Comparison of ENCODE assay signal across 9 mouse cellular contexts in the genomic region with DNA sequence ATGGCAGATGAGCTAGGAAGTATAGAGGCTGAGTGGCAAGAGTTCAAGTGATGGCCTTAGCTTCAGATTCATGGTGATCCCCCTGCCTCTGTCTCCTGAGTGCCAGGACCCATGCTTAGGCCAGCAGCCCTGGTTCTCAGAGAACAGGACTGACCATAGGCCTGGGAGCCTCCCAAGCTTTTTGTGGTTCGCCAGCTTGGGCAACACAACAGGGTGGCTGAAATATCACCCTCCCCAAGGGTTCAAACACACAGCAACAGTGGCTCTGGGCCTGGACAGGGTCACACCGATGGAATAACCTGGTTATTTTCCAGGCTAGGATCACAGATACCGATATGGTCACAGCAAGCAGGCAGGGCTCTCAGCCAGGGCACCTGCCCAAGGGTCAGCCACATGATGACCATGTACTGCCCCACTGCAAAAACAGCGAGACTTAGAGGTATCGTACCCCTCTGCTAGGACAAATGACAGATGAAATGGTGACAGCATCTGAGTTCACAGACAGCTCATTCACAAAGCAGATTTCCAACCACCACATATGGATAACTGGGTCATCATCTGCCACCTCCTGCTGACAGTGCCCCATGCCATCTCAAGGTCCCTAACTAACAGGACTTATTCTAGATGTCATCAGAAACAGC. TPM values are rescaled to one million over a fixed set of nuclear protein-coding genes. Genes with fewer than 3 reads are reported as not detected.
A peak's percentile ranks its signal among the peaks of the same experiment; 100 is the strongest.
DNase-seq lines count a peak whose midpoint lies in the region; TF ChIP-seq lines count a peak whose summit lies in the region.
"Had no signal": no experiment of that assay in that cellular context is flagged by ENCODE, and none has a peak within 500 bp of the region (broad histone marks: within the 10 kb centered on the region; RNA-seq: fewer than 3 reads in every experiment).

No protein-coding gene starts in this region.

- no peaks in the 10 kb centered on the region for H3K27me3 ChIP-seq in heart, embryonic 10.5 days (ENCODE audit: insufficient read depth, poor library complexity, severe bottlenecking)
- H3K27me3 ChIP-seq in cerebellum, adult 2 months (ENCODE audit: control insufficient read depth, insufficient read depth, low read length) = no peaks in the 10 kb centered on the region
- H3K27me3 ChIP-seq: intestine, embryonic 15.5 days; neural tube, embryonic 12.5 days had no signal

- no peak overlapping the region for H3K4me3 ChIP-seq in heart, embryonic 10.5 days
- no peak overlapping the region for H3K4me3 ChIP-seq in cerebellum, adult 2 months (replicated peaks; ENCODE audit: insufficient read depth, low read depth, low read length)
- H3K4me3 ChIP-seq: intestine, embryonic 15.5 days; neural tube, embryonic 12.5 days had no signal

- H3K4me1 ChIP-seq in heart, embryonic 10.5 days = peaks cover 71% of the 10 kb centered on the region
- peaks cover 85% of the 10 kb centered on the region for H3K4me1 ChIP-seq in cerebellum, adult 2 months (ENCODE audit: control insufficient read depth, insufficient read depth, low read length)

- H3K36me3 ChIP-seq in heart, embryonic 10.5 days = peaks cover 43% of the 10 kb centered on the region

- no peaks in the 10 kb centered on the region for H3K9me3 ChIP-seq in heart, embryonic 10.5 days
- H3K9me3 ChIP-seq: intestine, embryonic 15.5 days; neural tube, embryonic 12.5 days had no signal

- no peak for DNase-seq in heart, embryonic 10.5 days (ENCODE audit: low spot score)
- DNase-seq in heart, postnatal 10 days = no peak
- DNase-seq in layer of hippocampus, postnatal 36 days = peak; percentile 3 to 34
- DNase-seq in layer of hippocampus, adult 18-20 months (ENCODE audit: low spot score in 2 of 2) = no peak
- DNase-seq in cerebellum, adult 2 months = peak; percentile 73 to 76
- DNase-seq in cerebellum, postnatal 36 days = peak; percentile 46 to 61
- DNase-seq in adipocyte (ENCODE audit: low spot score) = no peak

- TF ChIP-seq POLR2A in cerebellum, adult 2 months (IDR thresholded peaks at IDR 0.05; ENCODE audit: borderline replicate concordance, insufficient read depth, low read length) = no peak

- intact Hi-C loops in heart, postnatal 10 days (cut with DNase I) = no loop called here

- peak overlapping the region; percentile 62 for H3K27ac ChIP-seq in heart, embryonic 10.5 days
- H3K27ac ChIP-seq in cerebellum, adult 2 months (ENCODE audit: insufficient read depth, low read length) = peak overlapping the region; percentile 83
- H3K27ac ChIP-seq: intestine, embryonic 15.5 days; neural tube, embryonic 12.5 days had no signal

- TF ChIP-seq CTCF in cerebellum, adult 2 months (IDR thresholded peaks at IDR 0.05; ENCODE audit: borderline replicate concordance, insufficient read depth, low read depth, low read length) = no peak

- WGBS in heart, embryonic 10.5 days = 85% methylated on average over 5 of the region's 5 CpGs
- WGBS in cerebellum, adult 2 months = 4% methylated on average over 5 of the region's 5 CpGs

RNA-seq across cellular contexts. Expression of a gene that starts 8.5 kb away (rescaled TPM):
- 117 and 155 TPM in 2 replicates for polyA plus RNA-seq in heart, embryonic 10.5 days (2016; fragmentation: Nextera tagmentation; extraction: Ambion mirVana)
- total RNA-seq in heart, postnatal 10 days (2021) = 10 to 100 TPM; 32.0 to 33.9 TPM
- 10 to 100 TPM; 61.5 to 69.6 TPM for total RNA-seq in layer of hippocampus, postnatal 36 days (2021)
- total RNA-seq in layer of hippocampus, adult 18-20 months (2021) = 10 to 100 TPM; 53.9 to 57.8 TPM
- 69.5 and 82.5 TPM in 2 replicates for polyA plus RNA-seq in cerebellum, adult 2 months (2012; rRNA removed)

RNA-seq across cellular contexts. Expression of a gene that starts 12.3 kb away (rescaled TPM):
- 24.0 and 30.0 TPM in 2 replicates for polyA plus RNA-seq in heart, embryonic 10.5 days (2016; fragmentation: Nextera tagmentation; extraction: Ambion mirVana)
- total RNA-seq in heart, postnatal 10 days (2021) = 1 to 10 TPM; 5.2 to 6.3 TPM
- 1 to 10 TPM; 2.5 to 3.6 TPM for total RNA-seq in layer of hippocampus, postnatal 36 days (2021)
- total RNA-seq in layer of hippocampus, adult 18-20 months (2021) = 1 to 10 TPM; 2.0 to 3.0 TPM
- polyA plus RNA-seq in cerebellum, adult 2 months (2012; rRNA removed) = 2.9 and 3.3 TPM in 2 replicates

RNA-seq across cellular contexts. Expression of a gene that starts 22.4 kb away (rescaled TPM):
- 69.5 and 111 TPM in 2 replicates for polyA plus RNA-seq in heart, embryonic 10.5 days (2016; fragmentation: Nextera tagmentation; extraction: Ambion mirVana)
- 10 to 100 TPM; 47.4 to 50.1 TPM for total RNA-seq in heart, postnatal 10 days (2021)
- 100 to 1,000 TPM in 1 of 2 experiments, 10 to 100 TPM in 1; 95.5 to 102 TPM for total RNA-seq in layer of hippocampus, postnatal 36 days (2021)
- total RNA-seq in layer of hippocampus, adult 18-20 months (2021) = 100 to 1,000 TPM; 106 to 111 TPM
- 183 and 193 TPM in 2 replicates for polyA plus RNA-seq in cerebellum, adult 2 months (2012; rRNA removed)

RNA-seq across cellular contexts. Expression of a gene that starts 22.5 kb away (rescaled TPM):
- polyA plus RNA-seq in heart, embryonic 10.5 days (2016; fragmentation: Nextera tagmentation; extraction: Ambion mirVana) = 7.7 and 8.0 TPM in 2 replicates
- 10 to 100 TPM; 17.8 to 18.8 TPM for total RNA-seq in heart, postnatal 10 days (2021)
- total RNA-seq in layer of hippocampus, postnatal 36 days (2021) = 1 to 10 TPM; 2.1 TPM
- total RNA-seq in layer of hippocampus, adult 18-20 months (2021) = 1 to 10 TPM; 1.4 to 2.1 TPM
- 51.8 and 64.1 TPM in 2 replicates for polyA plus RNA-seq in cerebellum, adult 2 months (2012; rRNA removed)

RNA-seq across cellular contexts. Expression of a gene that starts 41.6 kb away (rescaled TPM):
- 8.4 and 23.2 TPM in 2 replicates for polyA plus RNA-seq in heart, embryonic 10.5 days (2016; fragmentation: Nextera tagmentation; extraction: Ambion mirVana)
- under 1 TPM in 1 of 2 experiments, not detected in 1; 0.31 TPM for total RNA-seq in heart, postnatal 10 days (2021)
- total RNA-seq in layer of hippocampus, postnatal 36 days (2021) = 10 to 100 TPM; 70.1 to 75.8 TPM
- 10 to 100 TPM; 68.1 to 68.2 TPM for total RNA-seq in layer of hippocampus, adult 18-20 months (2021)
- 88.0 and 91.3 TPM in 2 replicates for polyA plus RNA-seq in cerebellum, adult 2 months (2012; rRNA removed)

Comparison
In these comparisons a context has a peak if more than half of its experiments do, and no peak if none do; other contexts are left out.
1. DNase-seq: peak in layer of hippocampus, postnatal 36 days (2 of 2), cerebellum, adult 2 months (2 of 2) and cerebellum, postnatal 36 days (2 of 2); none in heart, embryonic 10.5 days (single experiment), heart, postnatal 10 days (0 of 2), layer of hippocampus, adult 18-20 months (0 of 2) and adipocyte (single experiment).